Mouse (Mus musculus) embryonic facial prominence, embryonic 11.5 days (tissue): Measurements from ENCODE around the gene Klhl29. TPM values are rescaled to one million over a fixed set of nuclear protein-coding genes. Genes with fewer than 3 reads are reported as not detected.

Experiments used
- ATAC-seq: fragments of 200-750 bp; cut with Nextera tagmentation; replicated peaks from 2 replicates; pipeline ENCODE4 v1.8.0; 2017; ENCODE audit warnings: low read depth; ENCODE audit not compliant: insufficient number of reproducible peaks, low FRiP score, low TSS enrichment
- DNase-seq: peaks from one replicate; pipeline ENCODE4 v3.0.0-alpha.2; 2015; ENCODE audit warnings: low spot score
- H3K27ac ChIP-seq: fragments of 300-500 bp; sonication (generic); replicated peaks from 2 replicates; pipeline ENCODE4 v1.5.1; 2014; ENCODE audit warnings: mild to moderate bottlenecking, low read depth, low read length, control low read depth
- H3K27me3 ChIP-seq: fragments of 300-500 bp; sonication (generic); 2 replicates; pipeline ENCODE4 v1.6.1; 2014; ENCODE audit warnings: mild to moderate bottlenecking, low read length, moderate library complexity, mixed read lengths; ENCODE audit not compliant: control insufficient read depth, insufficient read depth
- H3K36me3 ChIP-seq: fragments of 300-500 bp; sonication (generic); replicated peaks from 2 replicates; pipeline ENCODE4 v1.6.1; 2014; ENCODE audit warnings: low read depth, mild to moderate bottlenecking, low read length, moderate library complexity, mixed read lengths; ENCODE audit not compliant: control insufficient read depth, insufficient read depth
- H3K4me1 ChIP-seq: fragments of 300-500 bp; sonication (generic); 2 replicates; pipeline ENCODE4 v1.6.1; 2014; ENCODE audit warnings: low read length, mixed read lengths; ENCODE audit not compliant: control insufficient read depth, insufficient read depth
- H3K4me2 ChIP-seq: fragments of 300-500 bp; sonication (generic); 2 replicates; pipeline ENCODE4 v1.6.1; 2014; ENCODE audit warnings: low read depth, mild to moderate bottlenecking, control low read depth, low read length, moderate library complexity
- H3K4me3 ChIP-seq: fragments of 300-500 bp; sonication (generic); 2 replicates; pipeline ENCODE4 v1.5.1; 2014; ENCODE audit warnings: low read depth, low read length, control low read depth
- H3K9ac ChIP-seq: fragments of 300-500 bp; sonication (generic); replicated peaks from 2 replicates; pipeline ENCODE4 v1.6.1; 2014; ENCODE audit warnings: mild to moderate bottlenecking, control low read depth, low read length
- H3K9me3 ChIP-seq: fragments of 300-500 bp; sonication (generic); replicated peaks from 2 replicates; pipeline ENCODE4 v1.6.1; 2016; ENCODE audit warnings: mild to moderate bottlenecking, low read length, inconsistent platforms, mixed read lengths; ENCODE audit not compliant: control insufficient read depth
- WGBS: fragments of 180-500 bp; shearing (Covaris S2); extraction: QIAGEN DNeasy Blood & Tissue Kit; methylation state at CpG from one replicate; pipeline ENCODE4 v1.1.7; 2014; 5-methylcytosine and 5-hydroxymethylcytosine counted together
- polyA plus RNA-seq: library from polyadenylated mRNA; unstranded; fragments of >200 nt; fragmentation: Nextera tagmentation; extraction: Ambion mirVana; gene quantifications from 2 replicates; pipeline ENCODE4 v1.2.1, GENCODE M21; 2014

Klhl29 gene
- polyA plus RNA-seq, 1 experiment from 2014 or later: 1.9 TPM

DNA sequence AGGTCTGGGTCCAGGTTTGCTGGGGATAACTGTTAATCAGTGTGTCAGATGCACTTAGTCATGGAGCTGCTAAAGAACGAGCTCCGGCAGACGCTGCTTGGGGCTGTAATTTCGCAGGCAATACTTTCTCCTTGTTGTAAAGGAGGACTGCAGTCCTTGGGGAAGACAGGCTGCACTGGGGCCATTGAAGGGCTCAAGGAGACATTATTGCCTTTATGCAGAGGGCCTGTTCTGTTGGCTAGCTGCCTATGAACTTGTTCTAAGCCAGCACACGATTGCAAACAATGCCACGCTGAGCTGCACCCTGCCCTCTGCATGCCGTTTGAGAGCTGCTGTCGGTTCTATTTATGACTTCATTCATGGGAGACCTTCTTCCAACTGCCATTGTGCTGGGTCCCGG, 120.4 kb downstream of the Klhl29 start:
- Histone ChIP-seq H3K9ac (no peak overlapping the region), H3K36me3 (no peaks in the 10 kb centered on the region), H3K27me3 (no peaks in the 10 kb centered on the region), H3K27ac (no peak overlapping the region), H3K4me3 (no peak overlapping the region), H3K4me2 (no peak overlapping the region), H3K4me1 (peaks cover 1% of the 10 kb centered on the region; the same call in 1 of the 2 replicates), H3K9me3 (no peaks in the 10 kb centered on the region)
- WGBS: 57% methylated on average over 9 of the region's 9 CpGs
- no peak for DNase-seq
- no peak for ATAC-seq

DNA sequence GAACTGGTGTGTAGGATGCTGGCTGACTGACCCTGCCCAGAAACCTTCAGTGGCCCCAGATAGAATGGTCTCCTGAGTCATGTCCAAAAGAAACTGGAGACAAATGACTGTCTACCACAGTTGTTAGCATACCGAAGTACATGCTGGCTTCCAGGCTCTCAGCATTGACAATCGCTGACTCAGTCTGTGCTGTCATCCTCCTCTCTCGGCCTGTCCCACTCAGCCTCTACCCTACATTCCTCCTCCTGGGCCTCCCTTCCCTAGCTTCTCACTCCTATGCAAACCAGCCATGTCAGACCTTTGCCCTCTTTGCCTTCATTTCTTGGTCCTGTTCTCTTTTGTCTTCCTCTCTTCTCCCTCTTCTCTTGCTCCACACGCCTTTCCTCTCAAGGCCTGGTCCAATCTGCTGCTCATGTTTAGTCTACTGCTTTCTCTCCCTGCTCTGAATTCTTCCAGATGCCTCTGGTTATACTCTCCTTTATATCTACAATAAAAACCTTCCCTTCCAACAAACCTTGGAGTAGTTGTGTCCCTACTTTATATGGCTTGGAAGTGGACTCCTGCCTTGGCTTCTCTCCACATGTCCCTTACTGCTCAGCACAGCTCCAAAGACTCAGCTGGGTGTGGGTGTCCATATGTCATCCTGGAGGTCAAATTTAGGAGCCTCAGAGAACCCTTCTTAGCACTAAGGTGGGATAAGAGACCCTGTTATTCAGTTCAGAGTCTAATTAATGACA, 121.1 kb downstream of the Klhl29 start:
- no peak overlapping the region for H3K4me3 ChIP-seq
- no peaks in the 10 kb centered on the region for H3K36me3 ChIP-seq
- 75% methylated on average over 4 of the region's 4 CpGs for WGBS
- ATAC-seq (no peak), DNase-seq (no peak)
- no peaks in the 10 kb centered on the region for H3K27me3 ChIP-seq
- no peaks in the 10 kb centered on the region for H3K9me3 ChIP-seq
- H3K4me1 ChIP-seq: peaks cover 2% of the 10 kb centered on the region; the same call in 1 of the 2 replicates
- H3K9ac ChIP-seq: no peak overlapping the region
- no peak overlapping the region for H3K4me2 ChIP-seq
- no peak overlapping the region for H3K27ac ChIP-seq

DNA sequence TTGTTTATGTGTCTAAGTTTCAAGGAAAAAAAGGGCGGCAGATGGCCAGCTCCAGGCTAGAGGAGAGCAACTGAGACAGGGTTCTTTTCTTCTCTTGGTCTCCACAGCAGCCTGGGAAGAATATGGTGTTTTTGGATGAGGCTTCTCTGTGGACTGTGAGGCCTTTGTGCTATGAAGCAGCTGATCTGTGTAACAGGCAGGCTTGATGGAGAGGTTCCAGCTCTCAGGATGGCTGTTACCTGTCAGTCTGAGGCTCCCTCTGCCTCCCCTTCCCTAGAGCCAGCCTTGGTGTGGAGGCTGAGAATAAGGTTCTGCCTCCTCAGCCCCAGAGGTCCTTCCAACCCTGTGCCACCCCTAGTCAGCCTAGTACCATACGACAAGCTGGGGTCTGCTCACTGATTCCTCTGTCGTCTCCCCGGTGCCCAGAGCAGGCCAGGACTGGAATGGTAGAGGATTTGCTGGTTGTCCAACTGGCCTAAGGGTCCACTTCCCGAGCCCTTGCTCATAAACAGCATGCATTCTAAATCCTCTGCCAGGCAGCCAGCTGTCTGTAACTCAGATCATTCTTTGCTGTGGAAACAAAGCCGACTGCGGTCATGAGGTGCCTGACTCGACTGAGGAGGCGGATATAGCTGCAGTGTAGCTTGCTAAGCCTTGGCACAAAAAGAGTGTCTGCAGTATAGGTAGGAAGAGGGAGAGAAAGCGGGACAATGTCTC, 122.0 kb downstream of the Klhl29 start:
- Histone ChIP-seq H3K36me3 (no peaks in the 10 kb centered on the region), H3K4me3 (no peak overlapping the region), H3K9me3 (no peaks in the 10 kb centered on the region), H3K9ac (no peak overlapping the region), H3K27ac (no peak overlapping the region), H3K27me3 (no peaks in the 10 kb centered on the region), H3K4me2 (no peak overlapping the region), H3K4me1 (peaks cover 2% of the 10 kb centered on the region; the same call in 1 of the 2 replicates)
- ATAC-seq (no peak), DNase-seq (no peak)
- 76% methylated on average over 10 of the region's 10 CpGs for WGBS

DNA sequence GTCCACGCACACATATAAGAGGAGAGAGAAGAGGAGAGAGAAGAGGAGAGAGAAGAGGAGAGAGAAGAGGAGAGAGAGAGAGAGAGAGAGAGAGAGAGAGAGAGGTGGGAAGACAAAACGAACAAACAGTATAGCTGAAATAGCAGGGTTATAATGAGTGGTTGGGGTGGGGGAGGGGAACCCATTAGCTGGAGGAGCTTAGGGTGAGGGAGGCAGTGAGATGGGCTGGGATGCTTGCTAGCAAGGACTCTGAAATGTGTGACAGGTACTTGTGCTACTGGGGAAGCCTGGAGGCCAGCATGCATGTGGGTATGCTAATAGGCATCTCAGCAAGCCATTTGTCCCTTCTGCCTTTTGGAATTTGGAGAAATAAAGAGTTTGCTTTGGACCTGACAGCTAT, 122.9 kb downstream of the Klhl29 start:
- Histone ChIP-seq H3K4me3 (no peak overlapping the region), H3K27me3 (no peaks in the 10 kb centered on the region), H3K4me1 (peaks cover 2% of the 10 kb centered on the region; the same call in 1 of the 2 replicates), H3K9me3 (no peaks in the 10 kb centered on the region), H3K27ac (no peak overlapping the region), H3K36me3 (no peaks in the 10 kb centered on the region), H3K9ac (no peak overlapping the region), H3K4me2 (no peak overlapping the region)
- WGBS: 72% methylated on average over 2 of the region's 2 CpGs
- ATAC-seq: no peak
- no peak for DNase-seq

DNA sequence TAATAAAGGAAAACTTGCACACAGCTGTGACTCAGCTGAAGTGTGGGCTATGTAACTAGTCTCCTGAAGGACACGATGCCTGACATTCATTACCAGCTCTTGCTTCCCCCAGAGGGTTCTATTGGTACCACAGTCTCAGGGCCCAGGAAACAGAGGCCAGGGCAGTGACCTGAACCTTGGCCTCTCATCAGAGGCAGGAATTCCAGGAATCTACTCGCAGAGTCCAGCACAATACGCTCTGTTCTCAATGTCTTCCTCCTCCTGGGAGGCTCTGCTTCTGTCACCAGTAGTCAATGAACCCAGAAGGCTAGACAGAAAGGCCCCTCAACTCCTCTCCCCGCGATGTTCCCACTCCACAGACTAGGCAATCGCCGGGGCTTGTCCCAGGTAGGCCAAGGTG, 125.4 kb downstream of the Klhl29 start:
- 16% methylated on average over 7 of the region's 7 CpGs for WGBS
- peaks cover 2% of the 10 kb centered on the region; the same call in 1 of the 2 replicates for H3K4me1 ChIP-seq
- ATAC-seq: no peak

DNA sequence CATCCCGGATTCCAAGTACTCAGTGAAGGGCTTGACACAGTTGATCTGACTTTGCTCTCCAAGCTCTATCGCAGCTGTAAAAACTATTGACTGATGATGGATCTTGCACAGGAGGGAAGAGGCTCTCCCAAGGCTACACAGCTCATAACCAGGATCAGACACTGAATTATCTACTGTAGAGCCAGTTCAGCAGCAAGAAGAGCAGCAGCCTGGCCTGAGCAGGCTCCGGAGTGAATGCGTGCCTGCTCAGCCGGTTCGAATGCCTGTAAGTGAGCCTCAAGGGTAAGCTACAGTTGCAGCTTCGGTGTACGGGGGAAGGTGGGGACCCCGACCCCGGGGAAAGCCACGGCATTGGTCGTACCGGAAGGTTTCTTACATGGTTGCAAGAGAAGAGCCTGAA, 126.4 kb downstream of the Klhl29 start:
- Histone ChIP-seq H3K4me3 (no peak overlapping the region), H3K9me3 (no peaks in the 10 kb centered on the region), H3K9ac (no peak overlapping the region), H3K4me2 (no peak overlapping the region), H3K4me1 (peaks cover 2% of the 10 kb centered on the region; the same call in 1 of the 2 replicates), H3K27me3 (no peaks in the 10 kb centered on the region), H3K36me3 (no peaks in the 10 kb centered on the region), H3K27ac (no peak overlapping the region)
- WGBS: 80% methylated on average over 13 of the region's 13 CpGs
- no peak for ATAC-seq
- DNase-seq: no peak

More for the DNA sequence above, 125.4 kb downstream of the Klhl29 start:
- peak; percentile 32 for DNase-seq
- no peak overlapping the region for H3K9ac ChIP-seq
- H3K27ac ChIP-seq: no peak overlapping the region
- no peaks in the 10 kb centered on the region for H3K36me3 ChIP-seq
- no peak overlapping the region for H3K4me3 ChIP-seq
- H3K4me2 ChIP-seq: no peak overlapping the region
- no peaks in the 10 kb centered on the region for H3K27me3 ChIP-seq
- no peaks in the 10 kb centered on the region for H3K9me3 ChIP-seq

DNA sequence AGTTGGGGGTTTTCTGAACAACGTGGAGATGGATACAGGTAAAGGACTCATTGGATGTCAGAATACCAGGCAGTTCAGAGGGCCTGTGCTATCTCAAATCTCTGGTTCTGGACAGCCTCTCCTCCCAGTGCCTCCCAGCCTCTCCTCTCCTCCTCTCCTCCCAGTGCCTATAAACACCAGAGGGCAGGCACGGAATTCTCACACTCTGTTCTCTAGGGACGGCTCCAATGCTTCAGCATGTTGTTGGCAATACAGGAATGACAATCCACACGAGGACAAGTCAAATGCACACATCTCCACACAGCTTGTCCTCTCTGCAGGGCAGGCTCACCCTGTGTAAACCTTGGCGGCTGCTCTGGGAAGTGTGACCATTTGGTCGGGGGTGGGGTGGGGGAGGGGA, 128.0 kb downstream of the Klhl29 start:
- H3K4me1 ChIP-seq: peaks cover 2% of the 10 kb centered on the region; the same call in 1 of the 2 replicates
- DNase-seq: no peak
- no peak overlapping the region for H3K4me3 ChIP-seq
- H3K27me3 ChIP-seq: no peaks in the 10 kb centered on the region
- no peak overlapping the region for H3K9ac ChIP-seq
- no peaks in the 10 kb centered on the region for H3K9me3 ChIP-seq
- no peak overlapping the region for H3K27ac ChIP-seq
- H3K4me2 ChIP-seq: no peak overlapping the region
- H3K36me3 ChIP-seq: no peaks in the 10 kb centered on the region
- WGBS: 51% methylated on average over 6 of the region's 6 CpGs
- ATAC-seq: no peak

DNA sequence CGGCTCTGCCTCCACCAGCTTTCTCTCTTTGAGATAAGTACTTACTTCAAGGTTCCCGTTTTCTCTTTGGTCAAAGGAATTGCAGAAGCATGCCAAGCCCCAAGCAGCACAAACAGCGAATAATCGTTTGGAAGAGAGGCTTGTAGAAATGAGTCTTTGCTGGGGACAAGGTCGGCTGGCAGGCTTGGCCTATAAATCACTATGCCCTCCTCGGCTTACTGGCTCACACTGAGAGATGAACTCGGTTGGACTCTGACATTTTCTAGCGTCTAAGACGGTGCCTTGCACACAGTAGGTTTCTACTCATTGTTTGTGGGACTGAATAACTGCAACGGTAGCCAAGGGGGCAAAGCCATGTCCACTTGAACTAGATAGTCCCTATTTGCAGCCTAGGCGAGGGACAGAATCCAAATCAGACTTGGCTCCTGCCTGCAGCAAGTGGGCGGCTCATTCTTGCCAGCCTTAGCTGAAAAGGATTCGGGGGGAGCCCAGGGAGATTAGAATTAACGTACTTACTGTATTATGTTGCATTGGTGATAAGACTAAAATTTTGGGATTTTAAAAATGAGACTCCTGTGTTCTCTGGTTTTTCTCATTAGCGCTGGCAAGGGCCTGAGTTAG, 128.7 kb downstream of the Klhl29 start:
- no peak for ATAC-seq
- DNase-seq: no peak
- H3K4me2 ChIP-seq: no peak overlapping the region
- H3K9ac ChIP-seq: no peak overlapping the region
- no peak overlapping the region for H3K4me3 ChIP-seq
- H3K27me3 ChIP-seq: no peaks in the 10 kb centered on the region
- no peak overlapping the region for H3K27ac ChIP-seq
- H3K36me3 ChIP-seq: no peaks in the 10 kb centered on the region
- no peaks in the 10 kb centered on the region for H3K9me3 ChIP-seq
- 84% methylated on average over 15 of the region's 15 CpGs for WGBS
- H3K4me1 ChIP-seq: peaks cover 2% of the 10 kb centered on the region; the same call in 1 of the 2 replicates
